Mouse (Mus musculus) heart, adult 10 weeks (tissue): ENCODE data around the gene Fbxw25. TPM values are rescaled to one million over a fixed set of nuclear protein-coding genes. Genes with fewer than 3 reads are reported as not detected.

Source experiments
- polyA plus RNA-seq: library from polyadenylated mRNA; stranded (reverse); fragments of 350-450 nt; fragmentation: Illumina TruSeq; extraction: RNeasy Lipid Tissue Mini Kit (QIAGEN cat#74804); gene quantifications from one replicate; pipeline ENCODE4 v1.2.3, GENCODE M21; 2014; ENCODE audit warnings: low read depth, low replicate concordance

Gene Fbxw25
- polyA plus RNA-seq = not detected

DNA sequence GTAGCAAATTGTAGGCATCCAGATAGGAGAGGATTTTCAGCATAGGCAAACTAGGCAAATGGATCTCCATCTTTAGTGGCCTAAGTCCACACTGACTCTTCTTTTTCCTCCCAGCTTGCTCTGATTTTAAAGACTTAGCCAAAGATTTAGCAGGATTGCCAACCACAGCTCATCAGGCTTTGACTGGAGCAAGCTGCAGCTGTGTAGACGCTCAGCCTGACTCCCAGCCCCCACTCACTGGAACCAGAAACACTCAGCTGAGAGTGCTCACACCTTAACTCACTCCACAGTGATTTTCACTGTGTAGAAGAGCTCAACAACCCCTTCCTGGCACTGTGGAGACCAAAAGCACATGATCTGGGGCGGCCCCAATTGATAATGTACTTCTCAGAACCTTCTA lies at the start of gene Fbxw25:
Gene Fbxw25, minus strand, starts transcription at position 101 of the 400 bp plus-strand sequence.

DNA sequence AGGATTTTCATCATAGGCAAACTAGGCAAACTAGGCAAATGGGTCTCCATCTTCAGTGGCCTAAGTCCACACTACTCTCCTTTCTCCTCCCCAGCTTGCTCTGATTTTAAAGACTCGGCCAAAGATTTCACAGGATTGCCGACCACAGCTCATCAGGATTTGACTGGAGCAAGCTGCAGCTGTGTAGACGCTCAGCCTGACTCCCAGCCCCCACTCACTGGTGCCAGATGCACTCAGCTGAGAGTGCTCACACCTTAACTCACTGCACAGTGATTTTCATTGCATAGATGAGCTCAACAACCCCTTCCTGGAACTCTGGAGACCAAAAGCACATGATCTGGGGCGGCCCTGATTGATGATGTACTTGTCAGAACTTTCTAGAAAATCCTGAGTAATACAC lies 38.1 kb upstream of the Fbxw25 start, which contains the start of gene Fbxw18:
Gene Fbxw18, minus strand, starts transcription at position 101 of the 400 bp plus-strand sequence.

DNA sequence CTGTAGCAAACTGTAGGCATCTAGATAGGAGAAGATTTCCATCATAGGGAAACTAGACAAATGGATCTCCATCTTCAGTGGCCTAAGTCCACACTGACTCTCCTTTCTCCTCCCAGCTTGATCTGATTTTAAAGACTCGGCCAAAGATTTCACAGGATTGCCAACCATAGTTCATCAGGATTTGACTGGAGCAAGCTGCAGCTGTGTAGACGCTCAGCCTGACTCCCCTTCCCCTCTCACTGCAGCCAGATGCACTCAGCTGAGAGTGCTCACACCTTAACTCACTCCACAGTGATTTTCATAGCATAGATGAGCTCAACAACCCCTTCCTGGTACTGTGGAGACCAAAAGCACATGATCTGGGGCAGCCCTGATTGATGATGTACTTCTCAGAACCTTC lies 38.5 kb downstream of the Fbxw25 start, which contains the start of gene Fbxw24:
Gene Fbxw24, minus strand, starts transcription at position 101 of the 400 bp plus-strand sequence.

Other genes with a start within 250 kb of the Fbxw25 start
- not detected for gene Fbxw16, start 215.5 kb downstream of the Fbxw25 start, polyA plus RNA-seq
- not detected for gene Fbxw19, start 168.8 kb downstream of the Fbxw25 start, polyA plus RNA-seq
- not detected for gene Fbxw15, start 96.4 kb downstream of the Fbxw25 start, polyA plus RNA-seq
- gene Fbxw24, start 38.6 kb downstream of the Fbxw25 start, polyA plus RNA-seq = not detected
- not detected for gene Fbxw18, start 38.0 kb upstream of the Fbxw25 start, polyA plus RNA-seq
- gene Fbxw26, start 81.4 kb upstream of the Fbxw25 start, polyA plus RNA-seq = not detected
- not detected for gene Fbxw27, start 126.0 kb upstream of the Fbxw25 start, polyA plus RNA-seq
- gene Spink8, start 147.6 kb upstream of the Fbxw25 start, polyA plus RNA-seq = not detected
- 30.3 TPM for gene Nme6, start 168.1 kb upstream of the Fbxw25 start, polyA plus RNA-seq
- not detected for gene Camp, start 185.0 kb upstream of the Fbxw25 start, polyA plus RNA-seq
- gene Cdc25a, start 210.9 kb upstream of the Fbxw25 start, polyA plus RNA-seq = 4.0 TPM